Mouse (Mus musculus): ENCODE measurements around the gene St6galnac1. TPM values are rescaled to one million over a fixed set of nuclear protein-coding genes. Genes with fewer than 3 reads are reported as not detected.

Gene St6galnac1
- total RNA-seq, 2 experiments from 2014 or later = not detected

- intact Hi-C loops (cut with DNase I) = no loop called here
- DNase-seq = no peak
- no peak for TF ChIP-seq CTCF (IDR thresholded peaks at IDR 0.05)
- H3K4me3 ChIP-seq = peak overlapping the region; percentile 45; the same call in 1 of the 2 replicates
- H3K27ac ChIP-seq = peak overlapping the region; percentile 87
These were observed 38.3 kb upstream of the St6galnac1 start for GRCm38 (mm10) chr11:116813610-116814009.

DNA sequence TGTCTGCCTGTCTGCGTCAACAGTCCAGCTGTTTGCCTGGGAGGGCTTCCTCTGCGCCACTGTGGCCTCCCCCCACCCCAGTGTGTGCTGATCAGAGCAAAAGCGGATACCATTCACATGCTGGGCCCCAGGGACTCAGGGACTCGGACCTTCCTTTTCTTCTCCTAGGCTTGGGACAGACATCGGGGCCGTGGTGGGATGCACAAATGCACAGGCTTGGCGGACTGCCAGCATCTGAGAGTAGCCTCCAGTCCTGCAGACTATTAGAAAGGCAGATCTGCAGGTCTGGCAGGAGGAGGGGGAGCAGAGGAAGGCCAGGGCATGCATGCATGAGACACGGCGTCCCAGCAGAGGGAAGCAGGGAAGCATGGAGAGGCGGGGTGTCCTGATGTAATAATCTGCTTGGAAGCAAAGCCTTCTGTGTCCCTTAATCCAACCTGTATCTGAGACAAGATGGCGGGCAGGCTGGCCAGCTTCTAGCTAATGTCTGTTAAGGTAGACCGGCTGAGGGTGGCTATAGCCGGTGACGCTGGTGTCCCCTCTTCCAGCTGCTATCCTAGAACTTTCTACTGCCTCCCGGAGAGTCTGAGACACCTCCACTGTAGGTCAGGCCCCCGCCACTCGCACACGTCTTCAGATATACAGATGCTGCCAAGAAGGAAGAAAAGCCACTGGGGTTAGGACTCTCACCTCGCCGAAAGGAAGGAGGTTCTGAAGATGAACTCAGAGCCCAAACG lies 37.7 kb upstream of the St6galnac1 start:
- Histone ChIP-seq H3K27ac (peak overlapping the region; percentile 87), H3K4me3 (peak overlapping the region; percentile 17)
- no peak for TF ChIP-seq CTCF (IDR thresholded peaks at IDR 0.05)
- intact Hi-C loops (cut with DNase I) = no loop called here
- no peak for DNase-seq

- H3K4me3 ChIP-seq = peak overlapping the region; percentile 65
- TF ChIP-seq CTCF (IDR thresholded peaks at IDR 0.05) = peak; percentile 5; the same call in 1 of the 2 replicates
- H3K27ac ChIP-seq = peak overlapping the region; percentile 79
- DNase-seq = peak; percentile 68
- intact Hi-C loops (cut with DNase I) = no loop called here
These were observed 35.9 kb upstream of the St6galnac1 start for GRCm38 (mm10) chr11:116810983-116811901.

DNA sequence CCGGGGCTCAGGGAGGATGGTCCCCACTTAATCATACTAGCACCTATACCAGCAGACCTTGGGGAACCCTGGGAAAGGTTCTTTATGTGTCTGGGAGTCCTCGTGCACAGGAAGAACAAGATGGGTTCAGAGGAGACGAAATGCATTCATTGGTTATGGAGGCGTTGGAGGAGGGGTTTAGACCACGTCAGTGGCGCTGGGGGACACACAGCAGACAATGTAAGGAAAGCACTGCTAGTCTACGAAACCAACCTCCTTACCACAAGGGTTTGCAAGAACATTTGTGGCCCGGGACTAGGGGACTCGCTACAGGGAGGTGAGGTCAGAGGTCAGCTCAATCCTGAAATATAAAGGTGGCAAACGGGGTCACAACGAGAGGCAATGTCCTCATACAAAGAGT lies 35.2 kb upstream of the St6galnac1 start:
- intact Hi-C loops (cut with DNase I) = no loop called here
- Histone ChIP-seq H3K27ac (peak overlapping the region; percentile 79; the same call in 1 of the 2 replicates), H3K4me3 (no peak overlapping the region)
- TF ChIP-seq CTCF (IDR thresholded peaks at IDR 0.05) = no peak
- DNase-seq = no peak

DNA sequence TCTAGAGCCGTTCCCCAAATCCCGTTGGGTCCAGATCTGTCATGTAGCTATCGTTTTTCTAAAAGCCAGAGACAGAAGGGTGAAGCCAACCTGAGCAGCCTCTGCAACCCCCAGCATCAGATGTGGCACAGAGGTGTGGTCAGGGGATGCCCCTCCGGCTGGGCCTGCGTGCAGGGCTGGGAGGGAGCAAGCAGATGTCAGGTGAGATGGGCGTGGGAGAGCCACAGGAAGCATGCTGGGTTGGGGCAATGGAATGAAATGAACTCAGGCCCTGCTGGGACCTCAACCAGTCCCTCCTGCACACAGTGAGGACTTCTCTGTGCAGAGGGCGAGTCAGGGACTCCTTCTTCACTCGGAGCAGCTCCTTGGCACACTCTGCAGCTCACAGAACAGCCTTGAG lies 34.2 kb upstream of the St6galnac1 start:
- no peak for DNase-seq
- no peak overlapping the region for H3K27ac ChIP-seq
- no peak for TF ChIP-seq CTCF (IDR thresholded peaks at IDR 0.05)
- intact Hi-C loops (cut with DNase I) = loop anchor here (2.0 kb wide), 1 partner anchor 223 kb away; the partner anchor contains the start of gene Aanat
- no peak overlapping the region for H3K4me3 ChIP-seq

DNA sequence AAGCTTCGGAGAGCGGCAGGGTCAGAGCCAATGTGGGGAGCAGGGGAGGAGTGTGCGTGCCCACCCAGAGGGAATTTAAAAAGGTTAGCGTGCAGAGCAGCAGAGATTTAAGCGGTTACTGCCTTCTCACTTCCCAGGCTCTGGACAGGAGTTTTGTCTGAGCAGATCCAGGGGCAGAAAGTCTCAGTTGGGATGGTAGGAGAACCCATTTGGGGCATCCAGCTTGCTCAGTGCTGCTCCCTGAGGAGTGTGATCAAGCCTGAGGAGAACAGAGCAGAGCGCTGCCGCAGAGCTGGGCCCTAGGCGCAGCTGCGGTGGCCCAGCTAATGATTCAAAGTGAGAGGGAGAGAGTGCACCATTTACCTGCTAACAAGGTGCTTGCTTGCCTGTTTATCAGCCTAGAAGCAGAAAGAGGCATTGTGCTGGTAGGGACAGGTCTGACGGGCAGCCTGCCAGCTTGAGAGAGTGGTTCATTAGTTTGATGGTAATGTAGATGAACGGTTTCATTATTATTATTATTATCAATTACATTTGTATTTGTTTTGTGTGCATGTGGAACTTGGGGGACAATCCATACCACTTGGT lies 33.6 kb upstream of the St6galnac1 start:
- intact Hi-C loops (cut with DNase I) = loop anchor here (1.0 to 2.0 kb wide), 3 partner anchors 138 to 222 kb away; partner anchors contain the start of gene Aanat
- no peak for DNase-seq
- H3K27ac ChIP-seq = peak overlapping the region; percentile 80; the same call in 1 of the 2 replicates
- no peak for TF ChIP-seq CTCF (IDR thresholded peaks at IDR 0.05)
- no peak overlapping the region for H3K4me3 ChIP-seq

DNA sequence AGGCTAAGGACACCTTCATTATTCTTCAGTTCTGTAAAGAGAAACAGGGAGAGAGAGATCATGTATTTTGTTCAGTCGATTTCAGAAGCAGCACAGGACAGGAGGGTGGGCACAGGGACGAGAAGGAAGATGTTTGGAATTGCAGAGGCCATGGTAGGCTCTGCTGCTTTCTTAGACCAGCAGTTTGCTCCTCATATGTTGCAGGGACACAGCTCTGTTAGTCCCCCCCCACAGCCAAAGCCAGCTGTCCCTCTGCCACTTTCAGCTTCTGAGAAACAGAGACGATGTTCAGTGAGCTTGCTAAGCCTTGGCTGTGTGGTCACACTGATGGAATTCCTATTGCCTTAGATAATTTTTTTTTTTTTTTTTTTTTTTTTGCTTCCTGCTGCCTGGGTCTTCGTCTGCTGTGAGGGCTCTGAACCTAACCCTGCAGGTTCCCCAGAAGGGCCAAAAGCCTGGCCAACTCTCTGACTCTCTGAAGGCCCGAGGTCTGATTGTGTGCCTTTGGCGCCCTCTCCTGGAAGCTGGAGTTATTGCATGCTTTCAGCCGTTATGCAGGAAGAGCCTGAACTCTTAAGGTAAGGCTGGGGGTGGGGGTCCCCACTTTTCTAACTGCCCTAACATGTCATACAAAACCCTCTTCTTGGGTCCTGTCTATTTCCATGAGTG lies 32.8 kb upstream of the St6galnac1 start:
- Histone ChIP-seq H3K27ac (peak overlapping the region; percentile 80), H3K4me3 (no peak overlapping the region)
- DNase-seq = peak; percentile 89
- TF ChIP-seq CTCF (IDR thresholded peaks at IDR 0.05) = peak; percentile 87
- intact Hi-C loops (cut with DNase I) = loop anchor here (1.0 to 2.0 kb wide), 3 partner anchors 137 to 221 kb away; partner anchors contain the start of gene Aanat

GRCm38 (mm10) chr11:116807526-116807925 lies 32.2 kb upstream of the St6galnac1 start:
- intact Hi-C loops (cut with DNase I) = no loop called here
- Histone ChIP-seq H3K27ac (peak overlapping the region; percentile 80), H3K4me3 (no peak overlapping the region)
- no peak for TF ChIP-seq CTCF (IDR thresholded peaks at IDR 0.05)
- DNase-seq = no peak

- intact Hi-C loops (cut with DNase I) = no loop called here
- no peak for TF ChIP-seq CTCF (IDR thresholded peaks at IDR 0.05)
- Histone ChIP-seq H3K27ac (peak overlapping the region; percentile 84), H3K4me3 (no peak overlapping the region)
- no peak for DNase-seq
These were observed 31.8 kb upstream of the St6galnac1 start for GRCm38 (mm10) chr11:116807116-116807515.

DNA sequence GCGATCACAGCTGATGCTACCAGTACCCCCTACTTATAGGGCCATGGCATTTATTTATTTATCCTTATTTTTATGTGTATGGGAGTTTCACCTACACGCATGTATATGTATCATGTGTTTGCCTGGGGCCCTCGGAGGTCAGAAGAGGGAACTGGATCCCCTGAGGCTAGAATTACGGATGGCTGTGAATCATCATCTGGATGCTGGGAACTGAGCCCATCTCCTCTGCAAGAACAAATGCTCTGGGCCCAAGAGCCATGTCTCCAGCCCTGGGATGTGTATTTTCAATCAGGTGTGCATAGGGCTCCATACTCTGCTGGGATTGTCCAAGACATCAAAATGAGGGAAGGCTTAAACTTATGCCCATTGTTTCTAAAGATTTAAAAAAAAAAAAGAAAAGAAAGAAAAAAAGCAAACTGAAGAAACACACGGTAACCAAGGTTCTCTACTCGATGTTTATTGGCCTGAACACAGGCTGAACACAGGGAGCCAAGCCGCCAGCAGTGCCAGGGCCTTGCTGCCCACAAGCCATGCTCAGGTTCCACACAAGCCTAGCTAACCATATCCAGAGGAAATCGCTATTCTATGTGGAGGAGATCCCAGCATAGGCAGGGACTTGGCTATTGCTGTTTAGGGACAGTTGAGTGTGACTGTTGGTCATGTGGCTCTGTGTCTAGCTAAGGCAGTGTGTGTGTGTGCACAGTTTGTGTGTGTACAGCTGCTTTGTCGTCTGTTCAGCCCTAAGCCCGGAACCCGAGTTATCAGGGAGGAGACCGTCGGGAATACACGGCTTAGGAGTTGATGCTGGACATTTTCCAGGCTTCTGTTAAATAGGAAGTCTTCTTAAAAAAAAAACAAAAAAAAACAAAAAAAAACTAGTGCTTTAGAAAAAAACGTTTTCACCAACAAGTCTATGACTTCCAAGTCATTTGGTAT lies 31.1 kb upstream of the St6galnac1 start:
- peak; percentile 72 for DNase-seq
- TF ChIP-seq CTCF (IDR thresholded peaks at IDR 0.05) = no peak
- H3K4me3 ChIP-seq = peak overlapping the region; percentile 30
- H3K27ac ChIP-seq = peak overlapping the region; percentile 84
- intact Hi-C loops (cut with DNase I) = no loop called here

GRCm38 (mm10) chr11:116802709-116803108 lies 27.4 kb upstream of the St6galnac1 start:
- no peak for DNase-seq
- no peak overlapping the region for H3K4me3 ChIP-seq
- intact Hi-C loops (cut with DNase I) = no loop called here
- no peak overlapping the region for H3K27ac ChIP-seq
- TF ChIP-seq CTCF (IDR thresholded peaks at IDR 0.05) = no peak
